Mouse (Mus musculus) gastrocnemius, postnatal 36 days (tissue): Measurements from ENCODE around the gene Gk2. TPM values are rescaled to one million over a fixed set of nuclear protein-coding genes. Genes with fewer than 3 reads are reported as not detected.

Source experiments
- DNase-seq, 2 experiments: peaks; one replicate each; pipeline ENCODE4 v3.0.0; 2022
- intact Hi-C: fragments of 180-260 bp; cut with DNase I; formaldehyde crosslinking; loops from one replicate; pipeline ENCODE4 v1.15.1; 2025
- long read RNA-seq, 2 experiments: library from polyadenylated mRNA; stranded (forward); transcript quantifications; one replicate each; pipeline ENCODE4 v2.0.0; 2021
- total RNA-seq, 2 experiments: library from RNA; stranded (reverse); gene quantifications; 2 replicates each; pipeline ENCODE4 v1.2.3; 2021

Gk2 gene
- not detected for total RNA-seq
- long read RNA-seq, experiment 1: 0 reads
- long read RNA-seq, experiment 2: 0 reads

GRCm38 (mm10) chr5:97456816-97457215 lies at the start of gene Gk2:
Gene Gk2 (minus strand): TSS chr5:97457021.
- no peak for DNase-seq
- intact Hi-C loops: no loop called here

GRCm38 (mm10) chr5:97498041-97498440 lies 41.2 kb upstream of the Gk2 start:
- intact Hi-C loops: no loop called here

GRCm38 (mm10) chr5:97495488-97496092 lies 38.8 kb upstream of the Gk2 start:
- no peak for DNase-seq
- intact Hi-C loops: no loop called here

More at GRCm38 (mm10) chr5:97498041-97498440, 41.2 kb upstream of the Gk2 start:
- DNase-seq: no peak

GRCm38 (mm10) chr5:97493421-97493820 lies 36.6 kb upstream of the Gk2 start:
- DNase-seq: no peak
- intact Hi-C loops: no loop called here

- intact Hi-C loops: no loop called here
- DNase-seq: no peak
These were observed 29.3 kb upstream of the Gk2 start for GRCm38 (mm10) chr5:97486141-97486540.

GRCm38 (mm10) chr5:97479991-97480390 lies 23.2 kb upstream of the Gk2 start:
- DNase-seq: no peak
- intact Hi-C loops: no loop called here

GRCm38 (mm10) chr5:97467246-97467645 lies 10.4 kb upstream of the Gk2 start:
- no peak for DNase-seq
- intact Hi-C loops: no loop called here

- DNase-seq: no peak
- intact Hi-C loops: no loop called here
These were observed 9.8 kb upstream of the Gk2 start for GRCm38 (mm10) chr5:97466430-97467158.

GRCm38 (mm10) chr5:97465956-97466355 lies 9.1 kb upstream of the Gk2 start:
- intact Hi-C loops: no loop called here
- DNase-seq: no peak

GRCm38 (mm10) chr5:97462856-97463255 lies 6.0 kb upstream of the Gk2 start:
- intact Hi-C loops: no loop called here

GRCm38 (mm10) chr5:97451451-97451850 lies 5.4 kb downstream of the Gk2 start:
- intact Hi-C loops: no loop called here
- no peak for DNase-seq

More at GRCm38 (mm10) chr5:97462856-97463255, 6.0 kb upstream of the Gk2 start:
- no peak for DNase-seq

- no peak for DNase-seq
- intact Hi-C loops: no loop called here
These were observed 12.6 kb downstream of the Gk2 start for GRCm38 (mm10) chr5:97444191-97444590.

- no peak for DNase-seq
- intact Hi-C loops: no loop called here
These were observed 24.3 kb downstream of the Gk2 start for GRCm38 (mm10) chr5:97432512-97432911.

- intact Hi-C loops: no loop called here
- DNase-seq: no peak
These were observed 26.8 kb downstream of the Gk2 start for GRCm38 (mm10) chr5:97429976-97430375.

GRCm38 (mm10) chr5:97421669-97422068 lies 35.2 kb downstream of the Gk2 start:
- intact Hi-C loops: no loop called here
- DNase-seq: no peak

GRCm38 (mm10) chr5:97417185-97417584 lies 39.6 kb downstream of the Gk2 start:
- intact Hi-C loops: no loop called here
- DNase-seq: no peak

- DNase-seq: no peak
- intact Hi-C loops: no loop called here
These were observed 41.0 kb downstream of the Gk2 start for GRCm38 (mm10) chr5:97415837-97416236.

- intact Hi-C loops: no loop called here
- DNase-seq: no peak
These were observed 43.1 kb downstream of the Gk2 start for GRCm38 (mm10) chr5:97413716-97414115.

GRCm38 (mm10) chr5:97410190-97410589 lies 46.6 kb downstream of the Gk2 start:
- intact Hi-C loops: no loop called here
- DNase-seq: no peak

GRCm38 (mm10) chr5:97409234-97409704 lies 47.6 kb downstream of the Gk2 start:
- intact Hi-C loops: no loop called here
- no peak for DNase-seq
